Mouse (Mus musculus) midbrain, embryonic 16.5 days (tissue): Measurements from ENCODE around the gene Gm6164. TPM values are rescaled to one million over a fixed set of nuclear protein-coding genes. Genes with fewer than 3 reads are reported as not detected.
"Not testable (repeated sequence)": the region's sequence is repeated elsewhere in the genome, so short reads cannot be mapped to it uniquely, and the experiment has no call there.

ENCODE experiments used
- ATAC-seq: fragments of 200-750 bp; cut with Nextera tagmentation; 2 replicates; pipeline ENCODE4 v1.8.0; 2017; ENCODE audit warnings: moderate TSS enrichment
- H3K27ac ChIP-seq: fragments of 300-500 bp; sonication (generic); 2 replicates; pipeline ENCODE4 v1.5.1; 2014; ENCODE audit warnings: mild to moderate bottlenecking, low read length, mixed read lengths
- H3K27me3 ChIP-seq: fragments of 300-500 bp; sonication (generic); 2 replicates; pipeline ENCODE4 v1.6.1; 2014; ENCODE audit warnings: low read depth, low read length, mixed read lengths; ENCODE audit not compliant: control insufficient read depth, insufficient read depth
- H3K36me3 ChIP-seq: fragments of 300-500 bp; sonication (generic); 2 replicates; pipeline ENCODE4 v1.6.1; 2014; ENCODE audit warnings: mild to moderate bottlenecking, low read length, moderate library complexity, mixed read lengths; ENCODE audit not compliant: control insufficient read depth, insufficient read depth
- H3K4me1 ChIP-seq: fragments of 300-500 bp; sonication (generic); 2 replicates; pipeline ENCODE4 v1.6.1; 2014; ENCODE audit warnings: mild to moderate bottlenecking, low read length, mixed read lengths; ENCODE audit not compliant: control insufficient read depth, insufficient read depth
- H3K4me2 ChIP-seq: fragments of 300-500 bp; sonication (generic); 2 replicates; pipeline ENCODE4 v1.6.1; 2014; ENCODE audit warnings: mild to moderate bottlenecking, low read length, mixed read lengths
- H3K4me3 ChIP-seq: fragments of 300-500 bp; sonication (generic); 2 replicates; pipeline ENCODE4 v1.5.1; 2014; ENCODE audit warnings: low read depth, mild to moderate bottlenecking, low read length, moderate library complexity, mixed read lengths
- H3K9ac ChIP-seq: fragments of 300-500 bp; sonication (generic); 2 replicates; pipeline ENCODE4 v1.6.1; 2014; ENCODE audit warnings: low read depth, low read length, mixed read lengths
- H3K9me3 ChIP-seq: fragments of 300-500 bp; sonication (generic); replicated peaks from 2 replicates; pipeline ENCODE4 v1.6.1; 2014; ENCODE audit warnings: mild to moderate bottlenecking, low read length, mixed read lengths; ENCODE audit not compliant: control insufficient read depth, poor library complexity, severe bottlenecking
- WGBS: fragments of 180-500 bp; shearing (Covaris S2); extraction: QIAGEN DNeasy Blood & Tissue Kit; methylation state at CpG from one replicate; pipeline ENCODE4 v1.1.7; 2014; 5-methylcytosine and 5-hydroxymethylcytosine counted together
- polyA plus RNA-seq: library from polyadenylated mRNA; unstranded; fragments of >200 nt; fragmentation: Nextera tagmentation; extraction: Ambion mirVana; gene quantifications from 2 replicates; pipeline ENCODE4 v1.2.1, GENCODE M21; 2015

Gene Gm6164
- polyA plus RNA-seq: not detected in 2 replicates

- not testable (repeated sequence) for ATAC-seq, H3K27me3 ChIP-seq, H3K4me1 ChIP-seq, H3K4me3 ChIP-seq, H3K4me2 ChIP-seq, H3K36me3 ChIP-seq, H3K9me3 ChIP-seq, H3K9ac ChIP-seq, H3K27ac ChIP-seq
- WGBS: no CpG with 5 or more reads among the region's 2 CpGs
These were observed at the start of gene Gm6164 for GRCm38 (mm10) chr7:20205507-20205906. Gene Gm6164, minus strand, starts transcription at chr7:20205607.

- no CpG with 5 or more reads among the region's 2 CpGs for WGBS
- not testable (repeated sequence) for H3K4me3 ChIP-seq, H3K4me2 ChIP-seq, H3K36me3 ChIP-seq, H3K4me1 ChIP-seq, ATAC-seq, H3K9ac ChIP-seq, H3K9me3 ChIP-seq, H3K27ac ChIP-seq, H3K27me3 ChIP-seq
These were observed 28.3 kb upstream of the Gm6164 start, which contains the start of gene Gm4498 for GRCm38 (mm10) chr7:20233728-20234127. Gene Gm4498, minus strand, starts transcription at chr7:20233828.

GRCm38 (mm10) chr7:20193410-20193809 is 12.0 kb downstream of the Gm6164 start, which contains the start of gene Vmn1r95:
Gene Vmn1r95, plus strand, starts transcription at chr7:20193710.
- H3K9ac ChIP-seq, H3K9me3 ChIP-seq, H3K4me1 ChIP-seq, ATAC-seq, H3K27ac ChIP-seq, H3K4me3 ChIP-seq, H3K4me2 ChIP-seq, H3K27me3 ChIP-seq, H3K36me3 ChIP-seq: not testable (repeated sequence)
- no CpG with 5 or more reads among the region's 3 CpGs for WGBS

GRCm38 (mm10) chr7:20168277-20168676 is 37.1 kb downstream of the Gm6164 start, which contains the start of gene Vmn1r94:
Gene Vmn1r94, minus strand, starts transcription at chr7:20168377.
- H3K27me3 ChIP-seq, ATAC-seq, H3K9me3 ChIP-seq, H3K4me2 ChIP-seq, H3K36me3 ChIP-seq, H3K4me1 ChIP-seq, H3K9ac ChIP-seq, H3K27ac ChIP-seq, H3K4me3 ChIP-seq: not testable (repeated sequence)
- WGBS: no CpG with 5 or more reads among the region's 3 CpGs

Other genes starting within 250 kb of the Gm6164 start
- gene Ceacam20, start 240.2 kb downstream of the Gm6164 start, polyA plus RNA-seq: not detected in 2 replicates
- gene Nlrp9b, start 214.1 kb downstream of the Gm6164 start, polyA plus RNA-seq: not detected in 2 replicates
- gene Vmn1r91, start 105.9 kb downstream of the Gm6164 start, polyA plus RNA-seq: not detected in 2 replicates
- not detected in 2 replicates for gene Gm16442, start 83.0 kb downstream of the Gm6164 start, polyA plus RNA-seq
- not detected in 2 replicates for gene Vmn1r93, start 66.5 kb downstream of the Gm6164 start, polyA plus RNA-seq
- not detected in 2 replicates for gene Vmn1r94, start 37.2 kb downstream of the Gm6164 start, polyA plus RNA-seq
- gene Vmn1r95, start 11.9 kb downstream of the Gm6164 start, polyA plus RNA-seq: not detected in 2 replicates
- gene Gm4498, start 28.2 kb upstream of the Gm6164 start, polyA plus RNA-seq: not detected in 2 replicates
- not detected in 2 replicates for gene Gm5890, start 57.2 kb upstream of the Gm6164 start, polyA plus RNA-seq
- not detected in 2 replicates for gene Gm4133, start 128.5 kb upstream of the Gm6164 start, polyA plus RNA-seq
- gene Gm5728, start 169.8 kb upstream of the Gm6164 start, polyA plus RNA-seq: not detected in 2 replicates
- not detected in 2 replicates for gene Vmn1r100, start 212.3 kb upstream of the Gm6164 start, polyA plus RNA-seq
- not detected in 2 replicates for gene Vmn1r101, start 237.0 kb upstream of the Gm6164 start, polyA plus RNA-seq